Mouse (Mus musculus): ENCODE data around the gene Arpc1a. TPM values are rescaled to one million over a fixed set of nuclear protein-coding genes. Genes with fewer than 3 reads are reported as not detected.
"Not testable (repeated sequence)": the region's sequence is repeated elsewhere in the genome, so short reads cannot be mapped to it uniquely, and the experiment has no call there.

Gene Arpc1a
- 175 and 197 TPM in 2 replicates for polyA plus RNA-seq (2012; rRNA removed)

DNA sequence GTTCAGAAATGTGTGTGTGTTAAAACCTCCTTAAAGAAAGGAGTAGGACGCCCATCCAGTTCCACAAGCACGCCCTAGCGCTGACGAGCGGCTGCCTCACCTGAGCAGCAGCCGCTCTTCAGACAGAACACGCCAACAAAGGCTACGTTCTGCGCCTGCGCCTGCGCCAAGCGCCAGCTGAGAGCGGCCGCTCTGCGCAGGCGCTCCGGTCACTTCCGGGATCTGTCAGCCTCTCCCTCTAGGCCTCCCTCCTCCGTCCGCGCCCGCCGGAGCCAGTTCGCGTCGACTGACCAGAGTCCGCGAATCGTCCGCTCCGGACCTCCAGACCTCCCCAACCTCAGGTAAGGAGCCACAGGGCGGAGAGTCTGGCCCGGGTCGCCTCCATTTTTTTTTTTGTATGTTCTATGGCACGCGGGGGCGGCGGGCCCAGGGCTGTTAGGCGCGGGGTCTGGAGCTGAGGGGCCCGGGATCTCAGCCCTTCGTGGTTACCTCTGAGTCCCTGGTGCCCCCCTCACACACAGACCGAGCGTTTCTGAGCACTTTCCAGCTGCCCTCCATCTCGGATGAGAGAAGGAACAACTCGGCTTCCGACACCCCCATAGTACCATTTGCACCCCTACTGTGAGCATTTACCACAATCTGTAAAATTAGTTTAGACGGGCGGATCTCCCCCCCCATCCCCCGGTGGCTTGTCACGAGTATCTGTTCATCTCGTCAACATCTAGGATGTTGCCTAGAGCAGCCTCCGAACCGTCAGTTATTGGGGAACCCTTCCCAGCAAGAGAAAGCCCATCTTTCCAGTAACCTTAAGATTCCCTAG is at the start of gene Arpc1a, which contains the start of gene Kpna7:
Gene Arpc1a (plus strand): TSS at position 199 of the 820 bp plus-strand sequence.
Gene Kpna7 (minus strand): TSS at position 399 of the 820 bp plus-strand sequence.
- DNase-seq (ENCODE audit: low read depth), result peak; percentile 51

GRCm38 (mm10) chr5:145041628-145042027 is 42.0 kb upstream of the Arpc1a start:
- DNase-seq (ENCODE audit: low read depth), result no peak

GRCm38 (mm10) chr5:145042690-145043089 is 40.9 kb upstream of the Arpc1a start, which contains the start of gene 1700018F24Rik:
TSS of gene 1700018F24Rik (plus strand) at chr5:145042990.
- DNase-seq (ENCODE audit: low read depth), result not testable (repeated sequence)

DNA sequence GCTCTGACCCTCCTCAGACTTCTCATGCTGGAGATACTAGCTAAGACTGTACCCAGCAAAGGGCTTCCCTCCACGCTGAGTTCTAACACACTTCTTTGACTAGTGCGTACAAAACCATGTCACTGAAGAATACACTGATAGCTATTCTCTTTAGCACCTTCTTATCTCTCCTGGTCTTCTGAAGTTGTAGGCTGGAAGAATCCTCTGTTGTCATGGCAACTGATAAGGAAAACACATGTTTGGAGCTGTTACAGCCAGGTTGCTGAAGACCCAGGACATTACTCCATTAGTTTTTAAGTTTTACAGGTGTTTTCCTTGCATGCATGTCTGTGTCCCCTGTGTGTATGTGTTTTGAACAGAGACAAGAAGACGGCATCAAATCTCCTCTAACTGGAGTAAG is 29.4 kb upstream of the Arpc1a start:
- not testable (repeated sequence) for DNase-seq (ENCODE audit: low read depth)

- DNase-seq (ENCODE audit: low read depth), result no peak
Observed at GRCm38 (mm10) chr5:145057907-145058306, 25.7 kb upstream of the Arpc1a start.

DNA sequence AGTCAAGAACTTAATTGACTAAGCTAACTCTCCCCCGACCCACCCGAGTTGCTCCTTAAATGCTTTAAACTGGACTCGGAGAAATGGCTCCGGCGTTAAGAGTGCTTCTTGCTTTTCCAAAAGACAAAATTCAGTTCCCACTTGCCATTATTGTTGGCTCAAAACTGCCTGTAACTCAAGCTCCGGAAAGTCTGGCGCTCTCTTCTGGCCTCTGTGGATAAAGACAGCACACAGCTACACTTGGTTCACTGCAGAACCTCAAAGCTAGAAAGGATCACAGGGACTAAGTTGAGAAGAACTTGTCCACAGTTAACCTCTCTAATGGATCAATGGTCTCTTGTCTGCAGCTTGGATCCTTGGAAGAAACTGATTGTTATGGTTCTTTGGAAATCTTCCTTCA is 24.9 kb upstream of the Arpc1a start:
- DNase-seq (ENCODE audit: low read depth), result no peak

DNA sequence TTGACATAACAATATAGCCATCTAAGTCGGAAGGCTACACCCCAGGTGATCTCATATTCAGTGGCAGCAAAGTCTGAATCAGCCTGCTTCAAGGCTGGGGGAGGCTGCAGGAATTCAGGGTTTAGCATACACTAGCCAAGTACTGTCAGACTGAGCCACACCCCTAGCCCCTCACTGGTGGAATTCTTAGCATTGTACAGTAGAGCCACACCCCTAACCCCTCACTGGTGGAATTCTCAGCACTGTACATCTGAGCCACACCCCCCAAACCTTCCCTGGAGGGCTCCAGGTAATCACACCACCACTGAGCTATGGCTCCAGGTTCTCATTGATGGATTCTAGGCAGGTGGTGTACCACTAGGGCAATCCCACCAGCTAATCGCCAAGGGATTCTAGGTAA is 24.1 kb upstream of the Arpc1a start:
- no peak for DNase-seq (ENCODE audit: low read depth)

GRCm38 (mm10) chr5:145064765-145065340 is 18.8 kb upstream of the Arpc1a start:
- no peak for DNase-seq (ENCODE audit: low read depth)

DNA sequence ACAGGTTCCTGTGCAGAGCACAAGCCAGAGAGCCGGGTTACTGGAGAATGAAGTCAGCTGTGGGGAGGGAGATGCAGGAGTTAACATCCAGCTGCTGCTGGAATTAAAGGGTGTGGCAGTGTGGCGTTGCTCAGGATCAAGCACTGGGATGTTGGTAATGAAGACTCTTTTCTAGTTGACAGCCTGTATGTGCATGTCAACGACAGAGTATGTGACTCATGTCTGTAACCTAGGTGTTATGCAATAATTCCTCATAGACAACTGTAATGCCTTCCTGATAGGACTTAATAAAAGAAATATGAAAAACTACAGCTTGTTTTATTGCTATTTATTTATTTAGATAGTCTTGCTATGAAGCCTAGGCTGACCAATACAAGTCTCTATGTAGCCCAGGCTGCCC is 14.8 kb upstream of the Arpc1a start:
- DNase-seq (ENCODE audit: low read depth), result no peak

DNA sequence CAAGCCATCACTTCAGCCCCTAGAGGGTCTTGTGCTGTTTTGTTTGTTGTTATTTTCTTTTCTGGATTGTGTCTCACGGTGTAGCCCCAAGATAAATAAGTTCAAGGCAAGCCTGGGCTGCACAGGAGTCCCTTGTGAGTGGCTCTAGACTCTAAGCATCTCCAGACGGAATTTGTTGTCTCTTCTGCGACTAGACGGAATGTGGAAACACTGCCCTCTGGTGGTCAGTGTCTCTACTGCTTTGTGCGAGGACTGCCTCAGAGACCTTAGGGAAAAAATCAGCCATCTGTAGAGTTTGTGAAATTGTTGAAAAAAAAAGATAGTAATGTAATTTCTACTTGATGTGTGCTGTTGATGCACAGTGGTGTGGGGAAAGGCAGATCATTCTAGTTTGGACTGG is 13.9 kb upstream of the Arpc1a start:
- DNase-seq (ENCODE audit: low read depth), result no peak

DNA sequence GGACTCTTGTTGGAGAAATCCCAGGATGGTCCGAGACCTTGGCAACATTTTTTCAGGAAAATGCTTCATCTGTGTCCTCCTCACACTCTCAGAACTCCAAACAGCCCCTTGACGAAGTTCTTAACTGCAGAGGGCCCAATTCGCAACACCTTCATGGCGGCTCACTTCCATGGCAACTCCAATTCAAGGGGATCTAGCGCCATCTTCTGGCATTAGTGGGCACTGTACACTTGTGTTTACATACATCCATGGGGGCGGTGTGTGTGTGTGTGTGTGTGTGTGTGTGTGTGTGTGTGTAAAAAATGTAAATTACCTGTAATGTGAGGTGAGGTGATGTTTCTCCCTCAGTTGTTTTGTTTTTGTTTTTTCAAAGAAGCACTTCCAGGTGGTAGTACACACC is 12.3 kb upstream of the Arpc1a start:
- no peak for DNase-seq (ENCODE audit: low read depth)

DNA sequence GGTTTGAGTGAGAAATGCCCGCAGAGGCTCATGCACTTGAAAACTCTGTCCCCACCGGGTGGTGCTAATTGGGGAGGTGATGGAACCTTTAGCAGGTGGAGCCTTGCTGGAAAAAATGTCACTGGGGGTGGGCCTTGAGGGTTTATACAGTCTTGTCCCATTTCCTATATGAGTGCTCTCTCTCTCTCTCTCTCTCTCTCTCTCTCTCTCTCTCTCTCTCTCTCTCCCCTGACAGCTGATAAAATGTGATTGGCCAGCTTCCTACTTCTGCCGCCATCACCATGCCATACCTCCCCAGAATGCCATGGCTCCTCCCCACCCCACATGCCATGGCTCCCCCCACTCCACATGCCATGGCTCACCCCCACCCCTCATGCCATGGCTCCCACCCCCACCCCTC is 8.5 kb upstream of the Arpc1a start:
- no peak for DNase-seq (ENCODE audit: low read depth)

GRCm38 (mm10) chr5:145081866-145082613 is 1.6 kb upstream of the Arpc1a start:
- DNase-seq (ENCODE audit: low read depth), result no peak

GRCm38 (mm10) chr5:145083201-145083600 is 429 bp upstream of the Arpc1a start:
- not testable (repeated sequence) for DNase-seq (ENCODE audit: low read depth)

DNA sequence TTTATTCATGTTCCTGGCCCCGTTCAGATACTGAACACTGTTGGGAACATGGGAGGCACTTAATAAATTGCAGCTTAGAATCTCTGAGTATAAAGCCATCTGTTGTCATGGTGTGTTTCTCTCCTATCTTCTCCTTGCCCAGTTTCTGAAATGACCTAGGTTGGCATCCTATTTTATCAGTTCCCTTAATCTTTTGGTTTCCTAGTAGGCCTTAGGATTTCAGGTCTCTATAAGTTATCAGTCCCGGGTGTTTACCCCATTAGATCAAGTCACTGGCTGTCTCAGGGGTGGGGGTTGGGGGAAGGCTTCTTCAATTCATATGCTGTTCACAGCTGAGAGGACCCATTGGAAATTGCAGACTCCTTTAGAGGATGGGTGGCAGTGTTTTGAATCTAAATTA is 1.2 kb downstream of the Arpc1a start:
- no peak for DNase-seq (ENCODE audit: low read depth)

- no peak for DNase-seq (ENCODE audit: low read depth)
Observed at GRCm38 (mm10) chr5:145088186-145088585, 4.6 kb downstream of the Arpc1a start.

GRCm38 (mm10) chr5:145089878-145090277 is 6.2 kb downstream of the Arpc1a start:
- DNase-seq (ENCODE audit: low read depth), result no peak

GRCm38 (mm10) chr5:145096195-145096594 is 12.6 kb downstream of the Arpc1a start:
- DNase-seq (ENCODE audit: low read depth), result no peak

DNA sequence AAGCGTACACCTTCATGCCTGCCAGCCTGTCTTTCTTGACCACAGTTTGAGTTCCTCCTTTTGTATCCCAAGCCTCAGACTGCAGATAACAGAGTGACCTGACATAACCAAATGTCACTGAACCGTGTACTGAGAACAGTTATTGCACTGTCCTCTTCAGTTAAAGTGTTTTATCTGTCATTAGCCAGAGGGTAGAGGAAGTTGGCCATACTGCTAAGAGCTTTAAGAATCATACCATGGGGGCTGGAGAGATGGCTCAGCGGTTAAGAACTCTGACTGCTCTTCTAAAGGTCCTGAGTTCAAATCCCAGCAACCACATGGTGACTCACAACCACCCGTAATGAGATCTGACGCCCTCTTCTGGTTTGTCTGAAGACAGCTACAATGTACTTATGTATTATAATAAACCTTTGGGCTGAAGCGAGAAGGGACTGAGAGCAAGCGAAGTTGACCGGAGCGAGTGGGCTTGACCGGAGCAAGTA is 14.8 kb downstream of the Arpc1a start:
- no peak for DNase-seq (ENCODE audit: low read depth)

DNA sequence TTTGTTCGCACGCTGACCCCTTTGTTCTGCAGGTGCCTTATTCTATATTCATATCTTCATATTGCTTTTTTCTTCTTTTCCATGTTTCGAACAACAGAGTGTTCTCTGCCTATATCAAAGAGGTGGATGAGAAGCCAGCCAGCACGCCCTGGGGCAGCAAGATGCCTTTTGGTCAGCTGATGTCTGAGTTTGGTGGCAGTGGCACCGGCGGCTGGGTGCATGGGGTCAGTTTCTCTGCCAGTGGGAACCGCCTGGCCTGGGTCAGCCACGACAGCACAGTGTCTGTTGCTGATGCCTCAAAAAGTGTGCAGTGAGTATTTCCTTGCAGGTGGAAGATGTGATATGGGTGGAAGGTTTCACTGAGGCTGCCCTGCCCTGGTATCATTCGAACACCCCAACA is 17.3 kb downstream of the Arpc1a start:
- DNase-seq (ENCODE audit: low read depth), result no peak

GRCm38 (mm10) chr5:145101451-145101850 is 17.8 kb downstream of the Arpc1a start:
- DNase-seq (ENCODE audit: low read depth), result not testable (repeated sequence)

- DNase-seq (ENCODE audit: low read depth), result no peak
Observed at GRCm38 (mm10) chr5:145102706-145103105, 19.1 kb downstream of the Arpc1a start.

Data from gonadal fat pad, adult 2 months (tissue).